Comparison of ENCODE assay signal across 9 mouse cellular contexts in genomic region chr15:99726549-99726948, GRCm38 (mm10). TPM values are rescaled to one million over a fixed set of nuclear protein-coding genes. Genes with fewer than 3 reads are reported as not detected.
DNase-seq lines count a peak whose midpoint lies in the region; ATAC-seq and TF ChIP-seq lines count a peak whose summit lies in the region.
"Had no signal": no experiment of that assay in that cellular context is flagged by ENCODE, and none has a peak within 500 bp of the region (broad histone marks: within the 10 kb centered on the region; RNA-seq: fewer than 3 reads in every experiment).

No protein-coding gene starts in this region.

- no peak for TF ChIP-seq CTCF in heart, postnatal 0 days (IDR thresholded peaks at IDR 0.05; ENCODE audit: low read depth)

- H3K36me3 ChIP-seq in heart, postnatal 0 days (replicated peaks; ENCODE audit: control insufficient read depth, insufficient read depth, low read length), result peaks cover 19% of the 10 kb centered on the region
- peaks cover 23% of the 10 kb centered on the region for H3K36me3 ChIP-seq in hindbrain, embryonic 15.5 days
- peaks cover 12% of the 10 kb centered on the region; the same call in 1 of the 2 replicates for H3K36me3 ChIP-seq in midbrain, embryonic 16.5 days (ENCODE audit: control insufficient read depth, insufficient read depth, low read length)

- peak overlapping the region; percentile 63 for H3K4me2 ChIP-seq in heart, postnatal 0 days (ENCODE audit: low read depth, low read length)
- H3K4me2 ChIP-seq in hindbrain, embryonic 15.5 days, result peak overlapping the region; percentile 76
- peak overlapping the region; percentile 75 for H3K4me2 ChIP-seq in midbrain, embryonic 16.5 days (ENCODE audit: low read length)

- intact Hi-C loops in heart, postnatal 36 days (cut with DNase I), result loop anchor here (2.0 kb wide), 1 partner anchor 46 kb away; the partner anchor contains the start of gene Cers5

- H3K27ac ChIP-seq in heart, postnatal 0 days (ENCODE audit: low read depth), result no peak overlapping the region
- peak overlapping the region; percentile 94 for H3K27ac ChIP-seq in brown adipose tissue, adult 24 weeks (replicated peaks; ENCODE audit: low read depth, low read length)
- H3K27ac ChIP-seq in hindbrain, embryonic 15.5 days (replicated peaks), result peak overlapping the region; percentile 89
- no peak overlapping the region for H3K27ac ChIP-seq in midbrain, embryonic 16.5 days (ENCODE audit: low read length)

- H3K4me3 ChIP-seq in heart, postnatal 0 days (ENCODE audit: low read depth, low read length), result peak overlapping the region; percentile 79
- H3K4me3 ChIP-seq in brown adipose tissue, adult 24 weeks (ENCODE audit: insufficient read depth, low read depth, low read length), result peak overlapping the region; percentile 63
- H3K4me3 ChIP-seq in hindbrain, embryonic 15.5 days, result peak overlapping the region; percentile 96
- peak overlapping the region; percentile 100 for H3K4me3 ChIP-seq in midbrain, embryonic 16.5 days (ENCODE audit: low read depth, low read length)

- no peaks in the 10 kb centered on the region for H3K27me3 ChIP-seq in heart, postnatal 0 days (ENCODE audit: control insufficient read depth, insufficient read depth, low read length)
- no peaks in the 10 kb centered on the region for H3K27me3 ChIP-seq in hindbrain, embryonic 15.5 days
- no peaks in the 10 kb centered on the region for H3K27me3 ChIP-seq in midbrain, embryonic 16.5 days (ENCODE audit: control insufficient read depth, insufficient read depth, low read depth, low read length)

- H3K4me1 ChIP-seq in heart, postnatal 0 days (ENCODE audit: control insufficient read depth, insufficient read depth), result peaks cover 32% of the 10 kb centered on the region
- peaks cover 7% of the 10 kb centered on the region; the same call in 1 of the 2 replicates for H3K4me1 ChIP-seq in brown adipose tissue, adult 24 weeks (ENCODE audit: control insufficient read depth, insufficient read depth, insufficient read length, low read length)
- peaks cover 29% of the 10 kb centered on the region for H3K4me1 ChIP-seq in hindbrain, embryonic 15.5 days (replicated peaks)
- H3K4me1 ChIP-seq in midbrain, embryonic 16.5 days (ENCODE audit: control insufficient read depth, insufficient read depth, low read length), result peaks cover 21% of the 10 kb centered on the region

- no peak for ATAC-seq in heart, postnatal 0 days (ENCODE audit: insufficient read depth, low read depth)
- ATAC-seq in hindbrain, embryonic 15.5 days (ENCODE audit: low FRiP score, low read depth), result no peak
- no peak for ATAC-seq in midbrain, embryonic 16.5 days

- peak overlapping the region; percentile 94 for H3K9ac ChIP-seq in heart, postnatal 0 days (replicated peaks; ENCODE audit: low read depth, low read length)
- H3K9ac ChIP-seq in hindbrain, embryonic 15.5 days, result peak overlapping the region; percentile 98
- H3K9ac ChIP-seq in midbrain, embryonic 16.5 days (ENCODE audit: low read depth, low read length), result no peak overlapping the region

- TF ChIP-seq EP300 in heart, postnatal 0 days (IDR thresholded peaks at IDR 0.05; ENCODE audit: low read depth), result no peak

- 44% methylated on average over 2 of the region's 2 CpGs for WGBS in heart, postnatal 0 days
- 81% methylated on average over 2 of the region's 2 CpGs for WGBS in hindbrain, embryonic 15.5 days
- WGBS in midbrain, embryonic 16.5 days, result 74% methylated on average over 2 of the region's 2 CpGs

- DNase-seq in heart, postnatal 0 days (ENCODE audit: low spot score), result no peak
- no peak for DNase-seq in heart, postnatal 36 days
- DNase-seq in urinary bladder, postnatal 4 days (ENCODE audit: low spot score in 2 of 2), result no peak
- no peak for DNase-seq in right cerebral cortex, adult 2 months (ENCODE audit: low spot score in 2 of 2)
- no peak for DNase-seq in spleen, postnatal 4 days (ENCODE audit: low spot score in 2 of 2)

- no peaks in the 10 kb centered on the region for H3K9me3 ChIP-seq in heart, postnatal 0 days (replicated peaks; ENCODE audit: control insufficient read depth, low read length)
- H3K9me3 ChIP-seq in hindbrain, embryonic 15.5 days, result no peaks in the 10 kb centered on the region
- no peaks in the 10 kb centered on the region for H3K9me3 ChIP-seq in midbrain, embryonic 16.5 days (replicated peaks; ENCODE audit: control insufficient read depth, low read length, poor library complexity, severe bottlenecking)

RNA-seq across cellular contexts. Expression of gene Cox14, which starts 1.1 kb away (rescaled TPM):
- total RNA-seq in heart, postnatal 0 days (2014; rRNA removed; ENCODE audit: low replicate concordance), result 94.2 and 195 TPM in 2 replicates
- polyA plus RNA-seq in heart, postnatal 0 days (2015; fragmentation: Nextera tagmentation; extraction: Ambion mirVana), result 341 and 358 TPM in 2 replicates
- total RNA-seq in heart, postnatal 36 days (2021), result 100 to 1,000 TPM; 218 to 222 TPM
- 189 and 242 TPM in 2 replicates for polyA plus RNA-seq in brown adipose tissue, adult 24 weeks (2012; ENCODE audit: insufficient read depth, insufficient read length, missing spikeins)
- 171 and 178 TPM in 2 replicates for polyA plus RNA-seq in hindbrain, embryonic 15.5 days (2015; fragmentation: Nextera tagmentation; extraction: Ambion mirVana)
- 142 and 164 TPM in 2 replicates for polyA plus RNA-seq in midbrain, embryonic 16.5 days (2015; fragmentation: Nextera tagmentation; extraction: Ambion mirVana)

RNA-seq across cellular contexts. Expression of gene Gpd1, which starts 9.2 kb away (rescaled TPM):
- total RNA-seq in heart, postnatal 0 days (2014; rRNA removed; ENCODE audit: low replicate concordance), result 8.7 and 16.4 TPM in 2 replicates
- 9.0 and 9.9 TPM in 2 replicates for polyA plus RNA-seq in heart, postnatal 0 days (2015; fragmentation: Nextera tagmentation; extraction: Ambion mirVana)
- total RNA-seq in heart, postnatal 36 days (2021), result 10 to 100 TPM; 61.0 to 62.5 TPM
- 4,943 and 5,428 TPM in 2 replicates for polyA plus RNA-seq in brown adipose tissue, adult 24 weeks (2012; ENCODE audit: insufficient read depth, insufficient read length, missing spikeins)
- 3.6 and 4.7 TPM in 2 replicates for polyA plus RNA-seq in hindbrain, embryonic 15.5 days (2015; fragmentation: Nextera tagmentation; extraction: Ambion mirVana)
- 1.4 and 1.7 TPM in 2 replicates for polyA plus RNA-seq in midbrain, embryonic 16.5 days (2015; fragmentation: Nextera tagmentation; extraction: Ambion mirVana)

RNA-seq across cellular contexts. Expression of gene Gm17349, which starts 21.3 kb away (rescaled TPM):
- not detected in 2 replicates for total RNA-seq in heart, postnatal 0 days (2014; rRNA removed; ENCODE audit: low replicate concordance)
- not detected in 2 replicates for polyA plus RNA-seq in heart, postnatal 0 days (2015; fragmentation: Nextera tagmentation; extraction: Ambion mirVana)
- 1 to 10 TPM; 1.8 to 2.4 TPM for total RNA-seq in heart, postnatal 36 days (2021)
- polyA plus RNA-seq in brown adipose tissue, adult 24 weeks (2012; ENCODE audit: insufficient read depth, insufficient read length, missing spikeins), result not detected in 2 replicates
- not detected in 2 replicates for polyA plus RNA-seq in hindbrain, embryonic 15.5 days (2015; fragmentation: Nextera tagmentation; extraction: Ambion mirVana)
- polyA plus RNA-seq in midbrain, embryonic 16.5 days (2015; fragmentation: Nextera tagmentation; extraction: Ambion mirVana), result not detected in 2 replicates
- total RNA-seq: hematopoietic stem cell, adult 5-6 weeks had no signal

RNA-seq across cellular contexts. Expression of gene Smarcd1, which starts 24.6 kb away (rescaled TPM):
- total RNA-seq in heart, postnatal 0 days (2014; rRNA removed; ENCODE audit: low replicate concordance), result 28.4 and 35.7 TPM in 2 replicates
- 16.8 and 20.0 TPM in 2 replicates for polyA plus RNA-seq in heart, postnatal 0 days (2015; fragmentation: Nextera tagmentation; extraction: Ambion mirVana)
- 10 to 100 TPM; 18.7 to 22.1 TPM for total RNA-seq in heart, postnatal 36 days (2021)
- 14.9 and 17.4 TPM in 2 replicates for polyA plus RNA-seq in brown adipose tissue, adult 24 weeks (2012; ENCODE audit: insufficient read depth, insufficient read length, missing spikeins)
- 89.1 and 96.4 TPM in 2 replicates for polyA plus RNA-seq in hindbrain, embryonic 15.5 days (2015; fragmentation: Nextera tagmentation; extraction: Ambion mirVana)
- polyA plus RNA-seq in midbrain, embryonic 16.5 days (2015; fragmentation: Nextera tagmentation; extraction: Ambion mirVana), result 86.0 and 110 TPM in 2 replicates

RNA-seq across cellular contexts. Expression of gene Cers5, which starts 46.1 kb away (rescaled TPM):
- 51.6 and 58.7 TPM in 2 replicates for total RNA-seq in heart, postnatal 0 days (2014; rRNA removed; ENCODE audit: low replicate concordance)
- 37.4 and 38.9 TPM in 2 replicates for polyA plus RNA-seq in heart, postnatal 0 days (2015; fragmentation: Nextera tagmentation; extraction: Ambion mirVana)
- total RNA-seq in heart, postnatal 36 days (2021), result 10 to 100 TPM; 17.6 to 18.0 TPM
- polyA plus RNA-seq in brown adipose tissue, adult 24 weeks (2012; ENCODE audit: insufficient read depth, insufficient read length, missing spikeins), result 16.6 and 18.9 TPM in 2 replicates
- 85.8 and 89.9 TPM in 2 replicates for polyA plus RNA-seq in hindbrain, embryonic 15.5 days (2015; fragmentation: Nextera tagmentation; extraction: Ambion mirVana)
- 79.7 and 83.8 TPM in 2 replicates for polyA plus RNA-seq in midbrain, embryonic 16.5 days (2015; fragmentation: Nextera tagmentation; extraction: Ambion mirVana)

Comparison
In these comparisons a context has a peak if more than half of its experiments do, and no peak if none do; other contexts are left out.
1. H3K27ac ChIP-seq: peak in brown adipose tissue, adult 24 weeks (single experiment) and hindbrain, embryonic 15.5 days (single experiment); none in heart, postnatal 0 days (single experiment) and midbrain, embryonic 16.5 days (single experiment).
2. RNA of gene Gpd1, which starts 9.2 kb away (polyA plus RNA-seq): 4,943 to 5,428 TPM in brown adipose tissue, adult 24 weeks; 9.0 to 9.9 TPM in heart, postnatal 0 days, 3.6 to 4.7 TPM in hindbrain, embryonic 15.5 days and 1.4 to 1.7 TPM in midbrain, embryonic 16.5 days; every median in the first group is over 100 times any median in the second.
3. Peak in every context shown above with its lines, with median percentiles within 50 percentile points of each other: H3K4me2 ChIP-seq and H3K4me3 ChIP-seq.